Mouse (Mus musculus): ENCODE measurements around the gene Pltp. TPM values are rescaled to one million over a fixed set of nuclear protein-coding genes. Genes with fewer than 3 reads are reported as not detected.
A peak's percentile ranks its signal among the peaks of the same experiment; 100 is the strongest.

Gene Pltp
- polyA plus RNA-seq, 1 experiment from 2014 or later, result 16.2 TPM

GRCm38 (mm10) chr2:164891056-164891834, 33.7 kb upstream of the Pltp start:
- Histone ChIP-seq H3K9ac (ENCODE audit: low read depth, low read length) (no peak overlapping the region), H3K27ac (ENCODE audit: low read depth, low read length) (peak overlapping the region; percentile 35; the same call in 1 of the 2 replicates), H3K4me3 (ENCODE audit: low read depth, low read length) (no peak overlapping the region), H3K4me1 (replicated peaks; ENCODE audit: control insufficient read depth, insufficient read depth, low read length) (peaks cover 18% of the 10 kb centered on the region), H3K36me3 (ENCODE audit: control insufficient read depth, insufficient read depth) (peaks cover 100% of the 10 kb centered on the region), H3K4me2 (replicated peaks; ENCODE audit: low read depth) (no peak overlapping the region), H3K9me3 (ENCODE audit: control insufficient read depth) (no peaks in the 10 kb centered on the region), H3K27me3 (replicated peaks; ENCODE audit: control insufficient read depth, insufficient read depth, low read length) (no peaks in the 10 kb centered on the region)
- WGBS, result 69% methylated on average over 13 of the region's 13 CpGs
- ATAC-seq, result no peak
- TF ChIP-seq CTCF (IDR thresholded peaks at IDR 0.05; ENCODE audit: low read depth), result no peak

- Histone ChIP-seq H3K4me3 (ENCODE audit: low read depth, low read length) (no peak overlapping the region), H3K4me2 (replicated peaks; ENCODE audit: low read depth) (no peak overlapping the region), H3K4me1 (replicated peaks; ENCODE audit: control insufficient read depth, insufficient read depth, low read length) (peaks cover 18% of the 10 kb centered on the region), H3K36me3 (ENCODE audit: control insufficient read depth, insufficient read depth) (peaks cover 100% of the 10 kb centered on the region), H3K9ac (ENCODE audit: low read depth, low read length) (no peak overlapping the region), H3K27me3 (replicated peaks; ENCODE audit: control insufficient read depth, insufficient read depth, low read length) (no peaks in the 10 kb centered on the region), H3K27ac (ENCODE audit: low read depth, low read length) (peak overlapping the region; percentile 71), H3K9me3 (ENCODE audit: control insufficient read depth) (no peaks in the 10 kb centered on the region)
- TF ChIP-seq CTCF (IDR thresholded peaks at IDR 0.05; ENCODE audit: low read depth), result no peak
- 0 out of 2 replicates have a peak, but pooled peaks have one; percentile 4 for ATAC-seq
- 88% methylated on average over 24 of the region's 24 CpGs for WGBS
Measured at GRCm38 (mm10) chr2:164890411-164891049, 33.0 kb upstream of the Pltp start.

GRCm38 (mm10) chr2:164889960-164890359, 32.4 kb upstream of the Pltp start:
- peak; percentile 82 for ATAC-seq
- Histone ChIP-seq H3K27ac (ENCODE audit: low read depth, low read length) (peak overlapping the region; percentile 71), H3K4me2 (replicated peaks; ENCODE audit: low read depth) (no peak overlapping the region), H3K27me3 (replicated peaks; ENCODE audit: control insufficient read depth, insufficient read depth, low read length) (no peaks in the 10 kb centered on the region), H3K4me1 (replicated peaks; ENCODE audit: control insufficient read depth, insufficient read depth, low read length) (peaks cover 18% of the 10 kb centered on the region), H3K9me3 (ENCODE audit: control insufficient read depth) (no peaks in the 10 kb centered on the region), H3K36me3 (ENCODE audit: control insufficient read depth, insufficient read depth) (peaks cover 100% of the 10 kb centered on the region), H3K9ac (ENCODE audit: low read depth, low read length) (0 out of 2 replicates have a peak overlapping the region, but pooled peaks have one; percentile 11), H3K4me3 (ENCODE audit: low read depth, low read length) (no peak overlapping the region)
- no peak for TF ChIP-seq CTCF (IDR thresholded peaks at IDR 0.05; ENCODE audit: low read depth)
- WGBS, result 40% methylated on average over 2 of the region's 2 CpGs

- Histone ChIP-seq H3K9me3 (ENCODE audit: control insufficient read depth) (no peaks in the 10 kb centered on the region), H3K36me3 (ENCODE audit: control insufficient read depth, insufficient read depth) (peaks cover 99% of the 10 kb centered on the region), H3K27ac (ENCODE audit: low read depth, low read length) (peak overlapping the region; percentile 71; the same call in 1 of the 2 replicates), H3K4me1 (replicated peaks; ENCODE audit: control insufficient read depth, insufficient read depth, low read length) (peaks cover 18% of the 10 kb centered on the region), H3K4me2 (replicated peaks; ENCODE audit: low read depth) (no peak overlapping the region), H3K4me3 (ENCODE audit: low read depth, low read length) (no peak overlapping the region), H3K9ac (ENCODE audit: low read depth, low read length) (no peak overlapping the region), H3K27me3 (replicated peaks; ENCODE audit: control insufficient read depth, insufficient read depth, low read length) (no peaks in the 10 kb centered on the region)
- TF ChIP-seq CTCF (IDR thresholded peaks at IDR 0.05; ENCODE audit: low read depth), result no peak
- 67% methylated on average over 12 of the region's 12 CpGs for WGBS
- no peak for ATAC-seq
Measured at GRCm38 (mm10) chr2:164888996-164889395, 31.5 kb upstream of the Pltp start.

DNA sequence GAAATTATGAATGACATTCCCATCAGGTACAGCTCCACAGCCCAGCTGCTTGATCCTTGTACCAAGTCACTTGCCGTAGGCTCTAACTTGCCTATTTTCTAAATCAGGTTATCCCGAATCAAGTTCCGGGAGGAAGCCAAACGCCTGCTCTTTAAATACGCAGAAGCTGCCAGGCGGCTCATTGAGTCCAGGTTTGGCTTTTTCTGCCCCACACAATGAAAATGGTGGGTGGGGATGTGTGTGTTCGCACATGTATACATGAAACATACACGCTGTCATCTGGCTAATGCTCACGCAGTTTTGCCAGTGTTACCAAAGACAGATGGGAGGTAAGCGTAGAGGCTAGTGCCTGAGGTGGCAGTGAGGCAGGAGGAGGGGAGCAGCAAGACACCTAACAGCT, 29.1 kb upstream of the Pltp start:
- WGBS, result 94% methylated on average over 10 of the region's 10 CpGs
- Histone ChIP-seq H3K4me3 (ENCODE audit: low read depth, low read length) (no peak overlapping the region), H3K36me3 (ENCODE audit: control insufficient read depth, insufficient read depth) (peaks cover 91% of the 10 kb centered on the region), H3K4me1 (replicated peaks; ENCODE audit: control insufficient read depth, insufficient read depth, low read length) (peaks cover 18% of the 10 kb centered on the region), H3K9me3 (ENCODE audit: control insufficient read depth) (no peaks in the 10 kb centered on the region), H3K27me3 (replicated peaks; ENCODE audit: control insufficient read depth, insufficient read depth, low read length) (no peaks in the 10 kb centered on the region), H3K27ac (ENCODE audit: low read depth, low read length) (no peak overlapping the region), H3K4me2 (replicated peaks; ENCODE audit: low read depth) (no peak overlapping the region), H3K9ac (ENCODE audit: low read depth, low read length) (no peak overlapping the region)
- TF ChIP-seq CTCF (IDR thresholded peaks at IDR 0.05; ENCODE audit: low read depth), result no peak
- ATAC-seq, result no peak

GRCm38 (mm10) chr2:164885788-164886187, 28.3 kb upstream of the Pltp start:
- Histone ChIP-seq H3K9ac (ENCODE audit: low read depth, low read length) (no peak overlapping the region), H3K4me1 (replicated peaks; ENCODE audit: control insufficient read depth, insufficient read depth, low read length) (peaks cover 17% of the 10 kb centered on the region), H3K27me3 (replicated peaks; ENCODE audit: control insufficient read depth, insufficient read depth, low read length) (no peaks in the 10 kb centered on the region), H3K4me3 (ENCODE audit: low read depth, low read length) (no peak overlapping the region), H3K27ac (ENCODE audit: low read depth, low read length) (no peak overlapping the region), H3K4me2 (replicated peaks; ENCODE audit: low read depth) (no peak overlapping the region), H3K9me3 (ENCODE audit: control insufficient read depth) (no peaks in the 10 kb centered on the region), H3K36me3 (ENCODE audit: control insufficient read depth, insufficient read depth) (peaks cover 82% of the 10 kb centered on the region)
- 57% methylated on average over 7 of the region's 7 CpGs for WGBS
- no peak for TF ChIP-seq CTCF (IDR thresholded peaks at IDR 0.05; ENCODE audit: low read depth)
- no peak for ATAC-seq

Data from intestine, postnatal 0 days (tissue).